Mouse (Mus musculus) MEL-GATA-1-ER (cell line): ENCODE results near the gene Rbms3.

Source experiments
- DNase-seq: peaks from one replicate; pipeline ENCODE4 v3.0.0-alpha.2; 2012; ENCODE audit warnings: low read depth; ENCODE audit errors: extremely low read depth

The Rbms3 gene

DNA sequence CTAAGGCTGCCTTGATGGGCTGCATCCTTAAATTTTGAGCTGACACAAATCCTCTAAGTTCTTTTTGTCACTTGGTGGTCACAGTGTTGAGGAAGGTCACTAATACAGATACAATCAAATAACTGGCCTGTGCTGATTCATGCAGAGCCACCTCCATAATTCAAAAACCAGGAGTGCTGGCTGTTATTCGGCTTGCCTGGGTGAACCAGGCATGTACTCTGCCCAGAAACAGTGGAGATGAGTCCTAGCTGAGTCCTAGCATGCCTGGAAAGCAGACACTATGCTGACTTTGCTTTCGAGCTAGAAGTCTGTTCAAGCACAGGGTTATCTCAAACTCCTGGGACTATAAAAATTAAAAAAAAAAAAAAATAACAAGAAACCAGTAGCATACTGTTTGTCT lies 972.6 kb downstream of the Rbms3 start:
- no peak for DNase-seq

DNA sequence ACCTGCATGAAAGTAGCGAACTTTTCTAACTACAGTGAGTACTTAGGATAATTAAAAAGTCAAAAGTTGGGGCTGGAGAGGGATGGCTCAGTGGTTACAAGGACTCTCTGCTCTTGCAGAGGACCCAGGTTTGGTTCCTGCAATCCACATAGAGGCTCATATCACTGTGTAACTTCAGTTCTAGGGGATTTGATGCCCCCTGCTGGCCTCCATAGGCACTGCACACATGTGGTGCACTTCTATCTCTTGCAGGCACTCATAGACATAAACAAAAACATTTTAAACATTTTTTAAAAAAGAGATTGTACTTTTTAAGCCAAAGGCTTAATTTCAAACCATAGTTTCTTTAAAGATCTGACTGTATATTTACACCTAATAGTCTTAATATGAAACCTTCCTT lies 978.3 kb downstream of the Rbms3 start:
- no peak for DNase-seq

DNA sequence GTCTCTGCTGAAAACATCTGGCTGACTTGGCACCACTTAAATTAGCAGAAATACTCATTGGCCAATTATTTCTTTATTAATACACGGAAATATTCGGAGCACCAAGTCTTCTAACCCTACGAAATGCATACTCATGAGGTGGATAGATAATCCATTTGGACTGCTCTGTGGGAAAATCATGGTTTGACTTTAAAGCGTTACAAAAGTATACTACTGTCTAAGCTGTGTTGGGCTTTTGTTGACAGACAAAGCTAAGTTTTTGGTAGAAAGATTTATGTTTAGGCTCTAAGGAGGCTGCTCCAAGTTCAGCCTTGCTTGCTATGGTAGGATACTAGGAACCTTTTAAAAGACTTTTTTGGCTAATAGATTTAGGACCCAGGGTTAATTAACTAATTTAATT lies 979.8 kb downstream of the Rbms3 start:
- DNase-seq = no peak

DNA sequence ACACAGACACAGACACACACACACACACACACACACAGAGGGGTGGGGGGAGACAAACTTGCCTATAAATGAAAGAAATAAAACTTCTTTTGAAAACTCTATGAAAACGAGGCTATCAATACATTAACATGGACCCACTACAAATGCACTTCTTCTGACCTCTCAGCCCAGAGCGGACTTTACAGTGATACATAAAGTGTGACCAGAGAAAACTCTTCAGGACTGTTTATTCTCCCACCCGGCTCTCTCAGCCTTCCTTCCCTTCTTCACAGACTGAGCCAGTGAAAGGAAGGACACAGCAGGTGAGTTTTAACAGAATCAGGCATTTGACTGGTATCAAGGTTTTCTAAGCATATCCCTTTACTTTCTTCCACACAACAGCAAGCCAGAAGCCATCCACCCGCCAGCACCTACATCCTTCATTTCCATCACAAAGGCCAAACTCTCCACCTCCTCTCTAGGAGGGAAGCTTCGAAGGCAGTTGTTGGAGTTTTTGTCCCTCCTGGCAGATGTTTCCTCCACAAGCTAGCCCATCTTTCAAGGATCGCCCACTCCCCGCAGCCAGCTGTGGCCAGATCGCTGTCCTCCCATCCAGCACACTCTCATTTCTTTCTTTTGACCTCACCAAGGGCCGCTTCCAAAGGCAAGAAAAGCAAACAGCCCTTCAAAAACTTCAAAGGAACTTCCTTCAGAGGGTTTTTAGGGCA lies 980.5 kb downstream of the Rbms3 start:
- no peak for DNase-seq

DNA sequence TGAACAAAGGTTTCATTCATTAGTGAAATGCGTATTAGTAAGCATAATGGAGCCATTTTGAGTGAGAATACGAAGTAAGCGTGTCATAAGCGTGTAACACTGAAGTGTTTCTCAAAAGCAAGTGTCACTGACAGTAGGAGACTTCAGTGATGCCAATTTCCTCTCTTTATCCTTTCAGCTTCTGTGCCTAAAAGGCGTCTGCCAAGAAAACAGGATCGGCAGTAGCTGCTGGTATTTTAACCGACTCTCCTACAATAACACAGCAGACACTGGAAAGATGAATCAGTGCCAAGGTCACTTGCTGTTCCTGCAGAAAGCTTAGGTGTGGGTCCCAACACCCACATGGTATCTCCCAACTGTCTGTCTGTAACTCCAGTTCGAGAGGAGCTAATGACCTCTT lies 985.1 kb downstream of the Rbms3 start:
- DNase-seq = no peak

DNA sequence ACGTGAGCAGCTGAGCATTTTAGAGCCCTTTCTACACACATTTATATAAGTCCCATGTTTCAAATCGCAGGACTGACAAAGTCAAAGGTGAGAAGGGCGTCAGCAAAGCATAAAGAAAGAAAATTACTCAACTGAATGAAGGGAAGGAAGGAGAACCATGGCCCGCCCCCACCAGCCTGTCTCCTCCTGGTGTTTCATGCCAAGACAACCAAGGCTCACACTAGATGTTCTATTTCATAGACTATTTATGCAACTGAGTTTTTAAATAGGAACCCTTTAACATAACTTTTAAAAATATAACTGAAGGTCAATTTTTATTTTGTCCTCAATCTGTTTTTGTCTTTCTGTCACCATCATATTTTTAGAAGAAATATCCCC lies 989.4 kb downstream of the Rbms3 start:
- no peak for DNase-seq

DNA sequence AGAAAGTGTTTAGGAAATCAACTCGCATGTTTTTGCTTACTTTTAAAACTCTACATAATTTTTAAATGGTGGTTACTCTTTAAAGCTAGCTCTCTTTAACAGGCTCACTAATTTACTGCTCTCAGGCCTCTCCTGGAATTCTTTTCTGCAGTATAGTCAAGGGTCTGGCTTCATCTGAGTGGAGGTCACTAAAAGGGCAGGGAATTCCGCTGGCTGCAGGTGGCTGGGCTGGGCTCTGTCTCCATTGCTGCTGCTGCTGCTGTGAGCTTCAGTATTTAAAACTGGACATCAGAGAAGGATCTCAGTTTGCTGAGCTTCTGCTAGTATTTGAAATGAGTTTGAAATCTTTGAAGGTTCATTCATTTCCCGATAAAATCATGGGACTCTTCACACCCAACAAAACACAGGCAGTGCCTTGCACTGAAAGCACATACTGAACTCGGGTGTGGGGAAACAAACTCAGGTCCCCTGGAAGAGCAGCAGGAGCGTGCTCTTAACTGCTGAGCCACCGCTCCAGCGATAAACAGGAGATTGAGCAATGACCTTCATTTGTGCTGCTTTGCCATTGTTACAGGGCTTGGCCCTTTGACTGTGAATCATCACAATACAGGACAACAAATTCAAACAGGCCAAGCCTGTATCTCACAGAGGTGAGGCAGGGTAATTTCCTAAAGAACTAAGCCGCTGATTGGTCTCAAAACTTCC lies 990.0 kb downstream of the Rbms3 start:
- DNase-seq = no peak

DNA sequence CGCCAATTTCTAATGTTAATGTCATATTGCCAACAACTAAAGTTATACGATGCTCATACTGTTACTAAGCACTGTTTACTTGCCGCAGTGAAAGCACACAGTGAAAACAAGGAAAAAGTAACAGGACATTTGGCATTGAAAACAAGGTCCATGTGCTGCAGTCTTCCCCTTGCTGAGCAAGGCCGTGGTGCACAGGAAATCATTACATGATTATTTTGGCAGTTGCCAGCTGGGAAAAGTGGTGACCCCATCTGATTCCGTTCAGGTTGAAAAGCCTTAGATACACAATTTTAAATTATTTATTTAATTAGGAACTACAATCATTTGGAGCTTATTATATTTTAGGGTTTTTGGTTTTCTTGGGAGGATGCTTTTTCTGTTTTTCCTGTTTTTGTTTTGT lies 995.9 kb downstream of the Rbms3 start:
- no peak for DNase-seq

DNA sequence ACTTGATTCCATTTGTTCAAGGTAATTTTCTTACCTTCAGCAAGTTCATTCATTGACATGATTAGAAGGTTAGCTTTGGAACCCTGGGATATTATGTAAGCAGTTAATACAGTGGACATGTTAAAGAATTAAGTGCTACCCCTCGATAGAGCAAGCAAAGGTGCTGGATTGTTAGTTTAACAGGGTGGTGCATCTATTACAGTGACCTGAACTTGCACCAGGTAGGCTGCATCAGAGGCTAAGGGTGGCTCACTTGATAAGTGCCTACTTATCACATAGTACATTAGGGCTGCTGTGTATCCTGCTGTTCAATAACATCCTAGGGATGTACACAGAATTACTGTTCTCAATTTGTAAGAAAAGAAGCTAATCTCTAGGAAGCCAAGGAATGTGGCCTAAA lies 996.6 kb downstream of the Rbms3 start:
- no peak for DNase-seq

DNA sequence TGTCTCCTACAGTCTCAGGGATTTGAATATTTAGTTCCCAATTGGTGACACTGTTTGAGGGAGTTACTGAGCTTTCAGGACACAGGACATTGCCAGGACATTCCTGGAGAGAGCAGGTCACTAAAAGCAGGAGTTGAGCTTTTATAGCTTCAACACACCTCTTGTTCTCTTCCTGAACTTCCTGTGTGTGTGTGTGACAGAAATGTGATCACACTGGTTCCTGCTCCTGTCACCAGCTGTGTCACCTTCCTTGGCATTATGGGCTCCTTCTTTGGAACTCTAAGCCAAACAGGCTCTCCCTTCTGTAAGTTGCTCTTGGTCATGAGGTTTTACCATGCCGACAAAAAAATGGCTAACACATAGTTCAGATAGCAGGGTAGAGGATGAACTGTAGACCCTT lies 997.9 kb downstream of the Rbms3 start:
- no peak for DNase-seq

DNA sequence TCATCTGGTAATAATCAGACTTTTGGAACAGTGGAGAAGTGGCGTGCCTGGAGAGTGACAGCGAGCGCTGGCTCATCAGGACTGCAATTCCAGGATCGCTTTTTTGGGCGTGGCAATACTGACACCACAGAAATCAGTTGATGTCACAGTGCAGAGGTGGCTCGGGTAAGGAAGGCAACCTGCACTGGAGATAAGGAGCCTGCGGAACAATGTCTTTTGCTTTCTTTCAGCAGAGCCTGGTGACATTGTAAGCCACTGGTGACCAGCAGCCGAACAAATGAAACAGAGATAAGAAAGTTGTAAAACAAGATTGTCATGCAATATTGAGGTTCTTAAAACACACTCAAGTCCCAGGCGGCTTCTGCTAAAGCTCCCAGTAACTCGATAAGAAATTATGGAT lies 998.9 kb downstream of the Rbms3 start:
- DNase-seq = no peak

DNA sequence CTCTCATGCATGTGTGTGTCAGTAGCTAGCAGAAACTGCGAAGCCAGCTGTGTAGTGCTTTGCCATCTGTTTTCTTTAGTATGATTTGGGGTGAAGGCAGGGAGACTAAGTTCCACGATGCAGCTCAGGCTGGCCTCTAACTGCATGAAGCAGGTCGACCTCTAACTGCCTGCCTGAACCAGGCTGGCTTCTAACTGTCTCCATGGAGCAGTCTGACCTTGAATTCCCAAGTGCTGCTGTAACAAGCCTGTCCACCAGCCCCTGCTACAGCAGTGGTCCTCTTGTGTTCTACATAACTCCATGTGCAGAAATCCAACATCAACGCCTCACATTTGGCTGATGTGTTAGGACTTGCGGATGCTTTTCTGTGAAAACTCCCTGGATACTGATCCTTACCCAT lies 1009.3 kb downstream of the Rbms3 start:
- DNase-seq = no peak

DNA sequence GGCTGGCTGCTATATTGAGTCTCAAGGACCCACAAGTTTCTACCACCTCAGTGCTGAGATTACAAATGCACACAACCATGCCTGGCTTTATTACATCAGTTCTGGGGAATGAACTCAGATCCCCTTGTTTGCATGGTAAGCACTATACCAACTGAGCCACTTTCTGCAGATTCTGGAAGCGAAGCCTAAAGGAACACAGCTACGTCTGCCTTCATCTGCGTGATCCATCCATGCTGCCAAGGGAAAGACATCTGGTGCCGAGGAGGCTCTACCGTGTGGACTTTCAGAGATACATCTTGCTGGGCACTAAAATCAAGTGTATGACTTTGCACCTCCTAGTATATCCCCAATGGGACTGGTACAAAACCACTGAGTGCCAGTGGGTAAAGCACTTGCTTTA lies 1010.8 kb downstream of the Rbms3 start:
- DNase-seq = no peak

DNA sequence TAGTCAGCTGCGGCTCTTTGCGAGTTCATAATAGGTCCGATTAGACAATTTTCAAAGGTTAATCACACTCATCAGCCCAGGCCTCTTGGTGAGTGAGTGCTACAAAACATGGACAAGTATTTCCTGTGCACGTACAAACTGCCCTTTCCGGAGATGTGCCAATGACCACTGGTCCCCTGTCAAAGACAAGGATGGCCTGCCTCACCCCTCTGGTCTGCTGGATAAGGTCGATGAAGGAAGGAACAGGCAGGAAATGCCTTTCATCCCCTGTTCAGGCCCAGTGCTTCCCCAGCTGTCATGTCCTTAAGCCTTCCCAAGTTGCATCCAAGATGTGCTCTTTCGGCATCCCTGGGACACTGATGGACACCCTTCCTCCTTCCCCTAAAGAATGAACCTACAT lies 1016.4 kb downstream of the Rbms3 start:
- DNase-seq = no peak

DNA sequence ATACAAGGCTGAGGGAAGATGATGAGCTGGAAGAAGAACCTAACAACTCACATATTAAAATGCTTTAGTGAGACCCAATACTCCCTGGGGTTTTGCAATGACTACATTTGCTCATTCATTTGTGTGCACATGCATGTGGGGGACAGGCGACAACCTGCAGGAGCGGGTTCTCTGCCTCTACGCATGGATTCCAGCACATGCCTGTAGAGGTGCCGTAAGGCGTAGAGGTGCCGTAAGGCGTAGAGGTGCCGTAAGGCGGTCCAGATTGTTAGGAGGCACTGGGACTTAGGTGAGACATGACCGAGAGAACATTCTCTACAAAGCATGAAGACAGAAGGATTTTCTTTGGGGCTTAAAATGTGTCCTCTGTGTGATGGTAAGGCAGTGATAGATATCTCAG lies 1033.7 kb downstream of the Rbms3 start:
- no peak for DNase-seq

DNA sequence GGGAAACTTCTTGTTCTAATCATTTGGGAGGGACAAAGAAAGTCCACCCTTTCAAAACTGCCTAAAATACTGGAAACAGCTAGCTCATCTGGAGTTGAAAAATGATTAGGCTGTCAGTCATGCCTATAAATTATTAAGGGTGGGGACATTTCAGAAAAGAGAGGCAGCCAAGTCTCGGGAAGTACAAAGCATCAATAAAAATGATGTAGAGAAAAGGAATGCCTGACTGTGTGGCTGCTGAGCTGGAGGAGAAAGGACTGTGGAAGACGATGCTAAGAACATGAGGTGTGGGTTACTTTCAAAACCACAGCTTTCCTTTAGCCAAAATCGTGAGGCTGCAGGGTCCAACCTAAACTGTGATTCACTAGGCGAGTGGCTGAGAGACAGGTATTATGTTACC lies 1037.2 kb downstream of the Rbms3 start:
- DNase-seq = no peak

DNA sequence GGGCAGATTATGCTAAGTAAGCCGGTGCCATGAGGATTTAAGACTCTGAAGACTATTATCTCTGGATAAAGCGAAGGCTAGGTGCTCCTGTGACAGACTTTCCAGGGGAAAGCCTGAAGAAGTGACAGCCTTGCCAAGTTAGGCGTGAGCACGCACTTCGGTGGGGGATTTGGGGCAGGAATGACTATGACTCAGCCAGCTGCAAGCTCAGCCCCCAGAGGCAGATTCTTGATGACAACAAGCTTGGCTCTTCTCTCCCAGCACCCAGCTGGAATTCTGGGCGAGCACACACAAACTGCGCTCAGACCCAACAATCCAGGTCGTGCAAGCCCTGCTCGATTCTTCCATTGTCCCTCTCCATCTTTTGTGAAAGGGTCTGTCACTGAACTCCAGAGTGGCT lies 1038.6 kb downstream of the Rbms3 start:
- DNase-seq = no peak

DNA sequence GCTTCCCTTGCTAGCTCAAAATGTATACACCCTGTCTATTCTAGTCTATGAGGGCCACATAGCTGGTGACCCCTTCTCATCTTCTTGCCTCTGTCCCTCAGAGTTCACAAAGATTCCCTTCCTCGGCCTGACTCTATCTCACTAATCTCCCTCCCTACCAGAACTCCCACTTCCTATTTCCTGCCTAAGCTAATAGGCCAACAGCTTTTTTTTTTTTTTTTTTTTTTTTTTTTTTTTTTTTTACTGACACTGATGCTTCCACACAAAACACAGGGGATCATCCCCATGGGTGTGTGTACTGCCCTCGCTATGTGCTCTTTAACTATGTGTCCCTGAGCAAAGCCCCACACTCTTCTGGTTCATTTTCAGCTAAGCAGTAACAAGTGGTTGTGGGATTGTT lies 1060.0 kb downstream of the Rbms3 start:
- DNase-seq = no peak

DNA sequence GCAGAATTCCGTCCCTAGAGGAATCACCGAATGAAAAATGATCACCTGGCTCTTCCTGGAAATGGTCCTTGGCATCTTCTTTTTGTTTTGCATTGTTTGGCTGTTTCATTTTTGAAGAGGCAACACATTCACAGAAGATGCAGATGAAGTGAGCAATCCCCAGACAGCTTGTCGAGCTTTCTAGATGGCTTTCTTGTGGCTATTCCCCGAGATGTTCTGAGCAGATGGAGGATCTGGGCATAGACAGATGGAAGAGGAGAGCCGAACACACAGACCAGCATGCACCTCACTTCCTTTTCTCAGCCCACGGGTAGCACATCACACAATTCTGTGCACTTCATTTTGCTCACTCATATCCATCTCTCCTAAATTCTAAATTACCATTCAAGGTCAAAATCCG lies 1063.0 kb downstream of the Rbms3 start:
- DNase-seq = no peak

DNA sequence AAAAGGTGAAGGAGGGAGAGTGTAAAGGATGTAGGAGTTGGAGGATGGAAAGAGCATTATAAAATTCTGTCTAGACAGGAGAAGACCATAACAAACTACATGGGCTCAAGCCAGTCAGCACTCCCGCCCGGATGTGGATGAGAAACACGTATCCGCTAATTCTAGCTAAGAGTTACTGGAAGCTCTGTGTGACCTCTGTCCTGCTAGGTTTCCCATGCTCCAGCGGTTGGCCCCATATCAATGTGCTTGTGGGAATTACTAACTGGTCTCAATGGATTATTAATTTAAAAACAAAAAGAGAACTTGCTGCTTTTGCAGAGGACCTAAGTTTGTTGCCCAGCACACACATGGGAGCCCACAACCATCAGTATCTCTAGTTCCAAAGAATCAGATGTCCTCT lies 1071.9 kb downstream of the Rbms3 start:
- no peak for DNase-seq

DNA sequence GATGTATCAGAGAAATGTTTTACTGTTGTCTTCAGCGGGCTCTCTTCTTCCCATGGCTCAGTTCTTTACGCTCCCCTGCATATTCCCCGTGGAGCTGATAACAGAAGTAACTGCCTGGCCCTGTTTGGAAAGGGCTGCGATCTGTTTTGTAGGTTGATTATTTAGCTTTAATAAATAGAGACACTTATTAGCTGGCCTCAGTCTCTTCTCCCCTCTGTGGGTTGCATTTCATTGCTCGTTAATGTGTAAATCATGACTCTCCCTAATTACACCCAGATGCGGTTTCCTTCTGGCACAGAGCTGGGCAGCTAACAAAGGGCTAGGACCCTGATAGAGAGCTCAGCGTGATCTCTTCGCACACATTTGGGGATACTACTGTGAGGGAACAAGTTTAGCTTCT lies 1073.1 kb downstream of the Rbms3 start:
- DNase-seq = no peak

DNA sequence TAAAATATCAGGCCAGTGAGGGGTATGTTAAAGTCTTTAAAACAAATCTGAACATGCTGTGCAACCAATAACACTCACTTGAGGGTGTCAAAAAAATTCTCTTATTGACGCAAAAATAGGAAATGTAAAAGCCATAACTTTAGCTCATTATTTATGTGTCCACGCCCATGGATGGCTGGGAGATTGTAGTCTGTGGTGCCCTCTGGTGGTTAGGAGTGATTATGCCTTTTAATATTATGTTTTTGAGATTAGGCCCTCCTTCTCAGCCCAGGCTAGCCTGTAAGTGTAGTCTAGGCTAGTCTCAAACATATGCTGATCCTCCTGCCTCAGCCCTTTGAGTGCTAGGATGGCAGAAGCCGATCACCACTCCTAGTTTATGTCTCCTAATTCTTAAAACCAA lies 1076.5 kb downstream of the Rbms3 start:
- DNase-seq = no peak

DNA sequence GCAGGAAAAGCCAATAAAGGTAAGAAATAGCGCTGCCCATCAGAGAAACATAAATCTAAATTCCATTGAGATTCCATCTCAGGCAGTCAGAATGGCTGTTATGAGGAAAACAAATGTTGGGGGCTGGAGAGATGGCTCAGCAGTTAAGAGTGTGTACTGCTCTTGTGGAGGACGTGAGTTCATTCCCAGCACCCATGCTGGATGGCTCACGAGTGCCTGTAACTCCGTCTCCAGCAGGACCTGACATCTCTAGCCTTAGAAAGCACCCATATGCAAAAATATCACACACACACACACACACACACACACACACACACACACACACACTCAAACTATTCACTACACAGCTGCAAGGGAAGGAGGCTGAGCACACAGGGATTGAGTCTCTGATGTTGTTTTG lies 1083.6 kb downstream of the Rbms3 start:
- DNase-seq = no peak

DNA sequence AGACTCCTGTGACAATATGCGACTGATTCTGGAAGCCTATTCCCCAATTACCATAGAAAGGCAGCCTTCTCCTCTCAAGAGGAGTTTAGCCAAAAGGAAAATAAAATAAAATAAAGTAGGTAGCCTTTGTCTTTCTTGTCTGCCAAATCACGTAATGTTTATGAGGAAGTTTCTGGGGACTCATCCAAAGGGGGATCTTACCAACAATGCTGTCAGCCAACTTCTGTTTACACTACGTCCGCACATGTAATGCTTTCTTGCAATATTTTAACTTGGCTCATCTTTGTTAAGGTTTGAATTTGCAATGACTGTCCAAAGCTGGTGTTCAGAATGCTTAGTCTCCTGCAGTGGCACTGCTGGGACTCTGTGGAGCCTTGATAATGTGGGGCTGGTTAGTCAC lies 1086.9 kb downstream of the Rbms3 start:
- DNase-seq = no peak
